Mouse (Mus musculus): ENCODE measurements around the gene Gm3055.
"Not testable (repeated sequence)": the region's sequence is repeated elsewhere in the genome, so short reads cannot be mapped to it uniquely, and the experiment has no call there.

Gene Gm3055

DNA sequence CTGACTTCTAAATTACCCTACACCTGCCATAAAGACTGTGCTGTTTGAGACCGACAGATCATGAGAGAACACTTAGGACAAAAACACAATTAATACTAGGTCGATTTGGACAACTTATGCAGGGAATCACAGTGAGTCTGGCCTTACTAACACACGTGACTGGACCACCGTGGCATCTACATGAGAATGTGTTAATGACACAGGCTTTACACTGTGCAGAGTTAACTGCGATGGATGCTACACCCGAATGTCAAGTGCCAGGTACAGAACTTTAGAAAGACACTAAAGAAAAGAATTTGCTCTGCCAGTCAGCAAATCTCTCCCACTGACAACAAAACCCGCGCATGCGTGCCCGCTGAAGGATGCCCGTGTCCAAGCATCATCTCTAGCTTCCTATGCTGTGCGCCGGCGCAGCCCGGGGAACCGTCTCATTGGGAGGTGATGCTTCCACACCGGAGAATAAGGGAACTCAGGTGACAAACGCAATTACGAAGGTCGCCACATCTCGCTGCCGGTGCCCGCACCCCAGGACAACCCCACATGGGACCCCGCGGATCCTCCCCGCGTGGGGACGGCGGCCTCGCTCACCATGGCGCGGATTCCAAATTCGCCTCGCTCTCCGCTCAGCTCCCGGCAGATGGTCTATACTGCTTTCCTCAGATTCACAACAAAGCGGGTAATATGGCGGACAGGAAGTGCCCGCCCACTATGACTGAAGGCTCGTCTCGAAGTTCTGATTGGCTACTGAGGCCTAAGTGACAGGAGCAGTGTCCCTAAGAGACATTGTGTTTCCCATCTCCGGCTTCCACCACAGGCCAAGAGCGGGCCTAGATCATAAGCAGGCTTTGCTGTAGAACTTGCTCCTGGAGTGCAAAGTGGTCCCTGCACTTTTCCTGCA, at the start of gene Gm3055:
Gene Gm3055 (minus strand): TSS at position 656 of the 898 bp plus-strand sequence.
- DNase-seq (ENCODE audit: low read depth, low spot score), result not testable (repeated sequence)

DNA sequence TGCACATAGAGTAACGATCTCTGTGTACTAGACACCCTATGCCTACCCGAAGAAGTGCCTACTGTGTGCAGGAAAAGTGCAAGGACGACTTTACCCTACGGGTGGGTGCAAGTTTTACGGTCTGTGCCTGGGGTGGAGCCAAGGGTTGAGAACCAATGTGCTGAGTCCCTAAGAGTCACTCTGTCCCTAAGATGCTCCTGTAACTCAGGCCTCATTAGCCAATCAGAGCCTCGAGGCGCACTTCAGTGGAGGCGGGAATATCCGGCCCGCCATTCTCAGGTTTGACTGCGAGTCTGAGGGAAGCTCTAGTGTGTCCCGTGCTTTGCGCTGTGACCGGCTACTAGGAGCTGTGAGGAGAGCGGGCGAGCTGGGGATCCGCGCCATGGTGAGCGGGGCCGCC, 40.9 kb upstream of the Gm3055 start, which contains the start of gene Gm4767:
Gene Gm4767 (plus strand): TSS at position 288 of the 400 bp plus-strand sequence.
- DNase-seq (ENCODE audit: low read depth, low spot score), result not testable (repeated sequence)

- DNase-seq (ENCODE audit: low read depth, low spot score), result not testable (repeated sequence)
Measured at GRCm38 (mm10) chr10:81771404-81771777, 430 bp upstream of the Gm3055 start.

GRCm38 (mm10) chr10:81704531-81705301, 66.2 kb downstream of the Gm3055 start, which contains the start of gene Zfp433:
TSS of gene Zfp433 (plus strand) at chr10:81704825.
- not testable (repeated sequence) for DNase-seq (ENCODE audit: low read depth, low spot score)
